Mouse (Mus musculus) ES-E14 (cell line): Measurements from ENCODE around the gene Tmprss12. TPM values are rescaled to one million over a fixed set of nuclear protein-coding genes. Genes with fewer than 3 reads are reported as not detected.
"Not testable (repeated sequence)": the region's sequence is repeated elsewhere in the genome, so short reads cannot be mapped to it uniquely, and the experiment has no call there.

Experiments
- DNase-seq: peaks from one replicate; pipeline ENCODE4 v3.0.0-alpha.2; 2013; ENCODE audit warnings: low read depth, low spot score
- H3K27ac ChIP-seq: 2 replicates; pipeline ENCODE4 v1.5.1; 2012; ENCODE audit warnings: low read depth, mild to moderate bottlenecking, low read length, moderate library complexity, mixed read lengths; ENCODE audit not compliant: poor library complexity, insufficient read depth, severe bottlenecking
- H3K36me3 ChIP-seq: 2 replicates; pipeline ENCODE4 v1.6.1; 2012; ENCODE audit warnings: mild to moderate bottlenecking, low read length, moderate library complexity, mixed read lengths; ENCODE audit not compliant: control insufficient read depth, poor library complexity, insufficient read depth, severe bottlenecking
- H3K4me1 ChIP-seq, 2 experiments: fragments of 150-350 bp in 1 of 2; sonication (generic) in 1 of 2; 2 replicates each; pipeline ENCODE4 v1.6.1; 2012; ENCODE audit warnings: low read length in 2 of 2, mild to moderate bottlenecking in 1 of 2, mixed read lengths in 1 of 2; ENCODE audit not compliant: control insufficient read depth in 2 of 2, insufficient read depth in 2 of 2, poor library complexity in 1 of 2
- H3K4me3 ChIP-seq, 2 experiments: fragments of 150-350 bp in 1 of 2; sonication (generic) in 1 of 2; 2 replicates each; pipeline ENCODE4 v1.5.1; 2012; ENCODE audit warnings: low read length in 2 of 2, low read depth in 1 of 2, mild to moderate bottlenecking in 1 of 2, mixed read lengths in 1 of 2; ENCODE audit not compliant: insufficient read depth in 1 of 2, poor library complexity in 1 of 2, severe bottlenecking in 1 of 2
- H3K9ac ChIP-seq: 2 replicates; pipeline ENCODE4 v1.6.1; 2012; ENCODE audit warnings: low read depth, mild to moderate bottlenecking, low read length, mixed read lengths; ENCODE audit not compliant: poor library complexity, insufficient read depth, severe bottlenecking
- H3K9me3 ChIP-seq: fragments of 150-350 bp; sonication (generic); 2 replicates; pipeline ENCODE4 v1.6.1; 2012; ENCODE audit warnings: low read depth, mild to moderate bottlenecking, low read length; ENCODE audit not compliant: control insufficient read depth, insufficient read depth
- CHD2 ChIP-seq: IDR thresholded peaks from 2 replicates; pipeline ENCODE4 v1.6.1; 2014; ENCODE audit warnings: mild to moderate bottlenecking, low read depth, low read length, inconsistent platforms
- HCFC1 ChIP-seq: IDR thresholded peaks from 2 replicates; pipeline ENCODE4 v1.6.1; 2012; ENCODE audit warnings: low read length, inconsistent platforms, borderline replicate concordance; ENCODE audit not compliant: insufficient read depth
- MAFK ChIP-seq: IDR thresholded peaks from 2 replicates; pipeline ENCODE4 v1.6.1; 2014; ENCODE audit warnings: mild to moderate bottlenecking, low read depth, low read length, inconsistent platforms; ENCODE audit not compliant: insufficient read depth
- ZC3H11A ChIP-seq: IDR thresholded peaks from 2 replicates; pipeline ENCODE4 v1.6.1; 2012; ENCODE audit warnings: low read depth, mild to moderate bottlenecking, inconsistent platforms, low read length, borderline replicate concordance
- ZNF384 ChIP-seq: IDR thresholded peaks from 2 replicates; pipeline ENCODE4 v1.6.1; 2012; ENCODE audit warnings: low read depth, low read length, inconsistent platforms
- in situ Hi-C, 2 experiments: fragments of 600-800 bp; cut with MboI; formaldehyde crosslinking; loops; one replicate each; pipeline ENCODE4 v1.15.1; 2025; ENCODE audit warnings: low sequenced_read_pairs in 2 of 2, inconsistent platforms in 1 of 2; ENCODE audit not compliant: unreplicated experiment in 2 of 2
- total RNA-seq: library from RNA; depleted of rRNA; stranded (reverse); fragments of 300-350 nt; gene quantifications from 2 replicates; pipeline ENCODE4 v1.2.3, GENCODE M21; 2012

The Tmprss12 gene
- total RNA-seq, 1 experiment = 1.6 TPM

- H3K9me3 ChIP-seq = no peaks in the 10 kb centered on the region
- no peaks in the 10 kb centered on the region for H3K36me3 ChIP-seq
- H3K9ac ChIP-seq = no peak overlapping the region
- in situ Hi-C loops = no loop called here
- TF ChIP-seq CHD2 = no peak
- no peak for TF ChIP-seq MAFK
- no peak for TF ChIP-seq HCFC1
- no peak for TF ChIP-seq ZNF384
- TF ChIP-seq ZC3H11A = no peak
- no peak overlapping the region for H3K27ac ChIP-seq
- peaks cover 0 to 4% of the 10 kb centered on the region in 2 experiments; a peak in 1 of 4 replicates for H3K4me1 ChIP-seq
- DNase-seq = no peak
- no peak overlapping the region for H3K4me3 ChIP-seq
Observed at GRCm38 (mm10) chr15:100325235-100325634, 44.6 kb downstream of the Tmprss12 start.

- H3K27ac ChIP-seq, in situ Hi-C loops, DNase-seq, H3K9ac ChIP-seq, H3K9me3 ChIP-seq, H3K4me1 ChIP-seq, H3K36me3 ChIP-seq, H3K4me3 ChIP-seq: not testable (repeated sequence)
Observed at GRCm38 (mm10) chr15:100328089-100328488, 47.5 kb downstream of the Tmprss12 start.

GRCm38 (mm10) chr15:100329336-100329735, 48.7 kb downstream of the Tmprss12 start:
- H3K9me3 ChIP-seq, H3K36me3 ChIP-seq, H3K4me3 ChIP-seq, DNase-seq, H3K9ac ChIP-seq, H3K27ac ChIP-seq, H3K4me1 ChIP-seq, in situ Hi-C loops: not testable (repeated sequence)

- no peak for DNase-seq
- no peak overlapping the region for H3K9ac ChIP-seq
- no peak overlapping the region for H3K4me3 ChIP-seq
- H3K36me3 ChIP-seq = no peaks in the 10 kb centered on the region
- in situ Hi-C loops = no loop called here
- no peaks in the 10 kb centered on the region for H3K4me1 ChIP-seq
- no peaks in the 10 kb centered on the region for H3K9me3 ChIP-seq
- no peak overlapping the region for H3K27ac ChIP-seq
- TF ChIP-seq ZC3H11A (no peak), MAFK (no peak), HCFC1 (no peak), CHD2 (no peak), ZNF384 (no peak)
Observed at GRCm38 (mm10) chr15:100330739-100331138, 50.1 kb downstream of the Tmprss12 start.

- DNase-seq, H3K9ac ChIP-seq, H3K36me3 ChIP-seq, H3K4me1 ChIP-seq, H3K27ac ChIP-seq, H3K9me3 ChIP-seq, in situ Hi-C loops, H3K4me3 ChIP-seq: not testable (repeated sequence)
Observed at GRCm38 (mm10) chr15:100332077-100332961, 51.7 kb downstream of the Tmprss12 start.
